Mouse (Mus musculus): ENCODE measurements around the gene Mettl23. TPM values are rescaled to one million over a fixed set of nuclear protein-coding genes. Genes with fewer than 3 reads are reported as not detected.

The Mettl23 gene
- total and polyA plus RNA-seq, 3 experiments, result 35.8 to 49.1 (median 45.4) TPM

DNA sequence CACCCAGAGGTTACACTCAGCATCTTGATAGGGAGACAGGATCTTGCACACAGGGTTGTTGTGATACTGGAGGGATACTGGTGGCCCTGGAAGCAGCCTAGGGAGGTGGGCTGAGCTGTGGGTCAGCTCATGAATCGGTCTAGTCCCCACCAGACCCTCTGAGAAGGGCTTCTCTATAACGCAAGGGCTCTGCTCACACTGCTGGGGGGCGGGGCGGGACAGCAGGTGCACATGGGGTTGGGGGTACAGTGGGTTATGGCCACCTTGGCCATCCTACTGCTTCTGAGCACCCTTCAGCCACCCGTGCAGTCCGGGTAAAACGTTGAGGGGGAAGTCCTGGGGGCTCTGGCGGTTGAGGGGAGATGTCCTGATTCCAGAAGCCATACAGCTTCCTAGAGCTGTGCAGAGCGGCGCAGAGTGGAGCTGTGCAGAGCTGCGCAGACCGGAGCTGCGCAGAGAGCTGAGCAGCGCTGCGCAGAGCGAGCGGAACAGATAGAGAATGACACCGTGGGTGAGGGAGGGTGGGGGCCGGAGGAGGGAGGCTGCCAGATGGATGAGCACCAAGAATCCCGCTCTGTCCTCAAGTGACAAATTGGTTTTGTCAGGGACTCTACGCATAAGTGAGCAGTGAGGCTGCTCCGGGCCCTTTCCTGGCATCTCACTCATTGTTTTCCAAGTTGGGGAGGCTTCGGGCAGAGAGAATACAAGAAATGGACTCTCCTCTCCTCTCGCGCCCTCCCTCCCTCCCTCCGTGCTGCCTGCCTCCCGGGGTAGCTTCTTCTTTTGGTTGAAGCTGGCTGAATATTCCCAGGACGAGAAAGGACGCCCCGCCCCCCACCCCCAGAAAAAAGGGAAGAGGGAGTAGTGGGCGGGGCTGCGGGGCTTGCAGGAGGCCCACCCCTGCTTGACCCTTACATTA, 31.8 kb upstream of the Mettl23 start:
- Histone ChIP-seq H3K4me1 (ENCODE audit: insufficient read depth, low read depth, low read length) (peaks cover 40% of the 10 kb centered on the region), H3K9me3 (replicated peaks) (no peaks in the 10 kb centered on the region), H3K27me3 (ENCODE audit: insufficient read depth, low read length) (peaks cover 68% of the 10 kb centered on the region), H3K4me3 (ENCODE audit: low read depth, low read length) (no peak overlapping the region), H3K36me3 (replicated peaks) (no peaks in the 10 kb centered on the region)
- DNase-seq (ENCODE audit: low spot score) (no peak), ATAC-seq (ENCODE audit: extremely low read depth, insufficient number of reproducible peaks, low FRiP score, poor library complexity, severe bottlenecking) (no peak)
- no peak for TF ChIP-seq POLR2AphosphoS5 (IDR thresholded peaks at IDR 0.05; ENCODE audit: insufficient replicate concordance, low read depth, low read length)
- no peak for TF ChIP-seq GATA2 (IDR thresholded peaks at IDR 0.05; ENCODE audit: borderline replicate concordance, low read depth, low read length)
- TF ChIP-seq TAL1 (conservative IDR thresholded peaks at IDR 0.05; ENCODE audit: low read depth, low read length), result no peak
- TF ChIP-seq GATA1 (IDR thresholded peaks at IDR 0.05; ENCODE audit: borderline replicate concordance, low read length), result no peak
- TF ChIP-seq CTCF (IDR thresholded peaks at IDR 0.05; ENCODE audit: low read depth, low read length), result no peak

DNA sequence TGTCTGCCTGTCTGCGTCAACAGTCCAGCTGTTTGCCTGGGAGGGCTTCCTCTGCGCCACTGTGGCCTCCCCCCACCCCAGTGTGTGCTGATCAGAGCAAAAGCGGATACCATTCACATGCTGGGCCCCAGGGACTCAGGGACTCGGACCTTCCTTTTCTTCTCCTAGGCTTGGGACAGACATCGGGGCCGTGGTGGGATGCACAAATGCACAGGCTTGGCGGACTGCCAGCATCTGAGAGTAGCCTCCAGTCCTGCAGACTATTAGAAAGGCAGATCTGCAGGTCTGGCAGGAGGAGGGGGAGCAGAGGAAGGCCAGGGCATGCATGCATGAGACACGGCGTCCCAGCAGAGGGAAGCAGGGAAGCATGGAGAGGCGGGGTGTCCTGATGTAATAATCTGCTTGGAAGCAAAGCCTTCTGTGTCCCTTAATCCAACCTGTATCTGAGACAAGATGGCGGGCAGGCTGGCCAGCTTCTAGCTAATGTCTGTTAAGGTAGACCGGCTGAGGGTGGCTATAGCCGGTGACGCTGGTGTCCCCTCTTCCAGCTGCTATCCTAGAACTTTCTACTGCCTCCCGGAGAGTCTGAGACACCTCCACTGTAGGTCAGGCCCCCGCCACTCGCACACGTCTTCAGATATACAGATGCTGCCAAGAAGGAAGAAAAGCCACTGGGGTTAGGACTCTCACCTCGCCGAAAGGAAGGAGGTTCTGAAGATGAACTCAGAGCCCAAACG, 30.1 kb upstream of the Mettl23 start:
- ATAC-seq (ENCODE audit: extremely low read depth, insufficient number of reproducible peaks, low FRiP score, poor library complexity, severe bottlenecking) (no peak), DNase-seq (ENCODE audit: low spot score) (no peak)
- Histone ChIP-seq H3K27me3 (ENCODE audit: insufficient read depth, low read length) (peaks cover 77% of the 10 kb centered on the region), H3K36me3 (replicated peaks) (no peaks in the 10 kb centered on the region), H3K9me3 (replicated peaks) (no peaks in the 10 kb centered on the region), H3K4me1 (ENCODE audit: insufficient read depth, low read depth, low read length) (peaks cover 27% of the 10 kb centered on the region), H3K4me3 (ENCODE audit: low read depth, low read length) (no peak overlapping the region)
- TF ChIP-seq GATA1 (IDR thresholded peaks at IDR 0.05; ENCODE audit: borderline replicate concordance, low read length) (no peak), TAL1 (conservative IDR thresholded peaks at IDR 0.05; ENCODE audit: low read depth, low read length) (no peak), CTCF (IDR thresholded peaks at IDR 0.05; ENCODE audit: low read depth, low read length) (no peak), POLR2AphosphoS5 (IDR thresholded peaks at IDR 0.05; ENCODE audit: insufficient replicate concordance, low read depth, low read length) (no peak), GATA2 (IDR thresholded peaks at IDR 0.05; ENCODE audit: borderline replicate concordance, low read depth, low read length) (no peak)

DNA sequence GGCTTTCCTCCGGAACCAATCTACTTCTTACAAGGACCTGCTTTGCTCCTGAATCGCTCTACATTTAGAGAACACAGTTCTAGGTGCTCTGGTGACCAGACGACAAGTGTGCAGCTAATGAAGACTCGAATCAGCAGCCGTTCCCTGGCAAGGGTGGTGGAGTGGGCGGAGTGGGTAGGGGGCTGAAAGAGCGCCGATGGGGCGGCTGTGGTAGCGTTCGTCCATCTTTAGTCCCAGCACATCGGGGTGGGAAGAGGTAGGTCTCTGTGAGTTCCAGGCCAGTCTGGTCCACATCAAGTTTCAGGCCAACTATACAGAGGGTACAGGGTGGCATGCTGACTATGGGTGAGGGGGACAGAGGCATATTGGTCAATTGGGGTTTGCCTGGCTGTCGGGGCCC, 29.5 kb upstream of the Mettl23 start:
- TF ChIP-seq GATA1 (IDR thresholded peaks at IDR 0.05; ENCODE audit: borderline replicate concordance, low read length) (no peak), GATA2 (IDR thresholded peaks at IDR 0.05; ENCODE audit: borderline replicate concordance, low read depth, low read length) (no peak), TAL1 (conservative IDR thresholded peaks at IDR 0.05; ENCODE audit: low read depth, low read length) (no peak), CTCF (IDR thresholded peaks at IDR 0.05; ENCODE audit: low read depth, low read length) (no peak), POLR2AphosphoS5 (IDR thresholded peaks at IDR 0.05; ENCODE audit: insufficient replicate concordance, low read depth, low read length) (no peak)
- DNase-seq (ENCODE audit: low spot score) (no peak), ATAC-seq (ENCODE audit: extremely low read depth, insufficient number of reproducible peaks, low FRiP score, poor library complexity, severe bottlenecking) (no peak)
- Histone ChIP-seq H3K27me3 (ENCODE audit: insufficient read depth, low read length) (peaks cover 81% of the 10 kb centered on the region), H3K9me3 (replicated peaks) (no peaks in the 10 kb centered on the region), H3K36me3 (replicated peaks) (no peaks in the 10 kb centered on the region), H3K4me1 (ENCODE audit: insufficient read depth, low read depth, low read length) (peaks cover 21% of the 10 kb centered on the region), H3K4me3 (ENCODE audit: low read depth, low read length) (no peak overlapping the region)

DNA sequence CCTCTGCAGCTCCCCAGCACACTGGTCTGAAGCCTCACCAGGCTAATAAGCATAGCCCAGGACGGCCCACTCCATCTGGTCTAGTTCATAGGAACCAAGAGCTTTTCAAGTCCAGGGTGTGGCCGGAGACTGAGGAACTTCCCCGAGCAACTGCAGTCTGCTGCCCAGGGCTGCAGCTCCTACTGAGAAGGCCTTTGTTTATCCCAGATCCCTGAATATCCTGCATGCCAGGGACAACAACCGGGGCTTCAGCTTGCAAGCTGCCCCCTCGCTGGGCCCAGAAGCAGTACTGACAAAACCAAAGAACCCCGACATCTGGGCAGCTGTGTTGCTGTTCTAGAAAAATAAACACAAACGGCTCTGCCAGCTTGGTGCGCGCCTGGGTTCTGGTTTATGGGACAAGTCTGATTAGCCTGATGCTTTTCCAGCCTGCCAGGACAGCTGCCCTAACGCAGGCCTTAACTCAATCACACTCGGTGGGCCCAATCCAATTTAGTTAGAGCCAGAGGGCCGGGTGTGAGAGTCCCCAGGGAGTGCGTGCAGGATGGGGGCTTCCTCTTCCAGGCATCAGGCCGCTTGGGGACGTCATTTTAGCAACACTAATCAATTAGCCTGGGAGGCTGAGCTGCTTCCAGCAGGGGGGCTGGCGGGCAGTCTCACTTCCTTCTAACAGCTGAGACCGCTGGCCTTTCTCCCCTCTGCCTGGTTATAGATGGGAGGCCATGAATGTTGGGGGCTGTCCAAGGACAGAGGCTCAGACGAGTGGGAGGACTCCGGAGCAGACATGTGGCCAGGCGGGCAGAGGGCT, 28.8 kb upstream of the Mettl23 start:
- DNase-seq (ENCODE audit: low spot score) (no peak), ATAC-seq (ENCODE audit: extremely low read depth, insufficient number of reproducible peaks, low FRiP score, poor library complexity, severe bottlenecking) (no peak)
- no peak for TF ChIP-seq POLR2AphosphoS5 (IDR thresholded peaks at IDR 0.05; ENCODE audit: insufficient replicate concordance, low read depth, low read length)
- no peak for TF ChIP-seq GATA2 (IDR thresholded peaks at IDR 0.05; ENCODE audit: borderline replicate concordance, low read depth, low read length)
- TF ChIP-seq GATA1 (IDR thresholded peaks at IDR 0.05; ENCODE audit: borderline replicate concordance, low read length), result no peak
- no peak for TF ChIP-seq CTCF (IDR thresholded peaks at IDR 0.05; ENCODE audit: low read depth, low read length)
- TF ChIP-seq TAL1 (conservative IDR thresholded peaks at IDR 0.05; ENCODE audit: low read depth, low read length), result no peak

DNA sequence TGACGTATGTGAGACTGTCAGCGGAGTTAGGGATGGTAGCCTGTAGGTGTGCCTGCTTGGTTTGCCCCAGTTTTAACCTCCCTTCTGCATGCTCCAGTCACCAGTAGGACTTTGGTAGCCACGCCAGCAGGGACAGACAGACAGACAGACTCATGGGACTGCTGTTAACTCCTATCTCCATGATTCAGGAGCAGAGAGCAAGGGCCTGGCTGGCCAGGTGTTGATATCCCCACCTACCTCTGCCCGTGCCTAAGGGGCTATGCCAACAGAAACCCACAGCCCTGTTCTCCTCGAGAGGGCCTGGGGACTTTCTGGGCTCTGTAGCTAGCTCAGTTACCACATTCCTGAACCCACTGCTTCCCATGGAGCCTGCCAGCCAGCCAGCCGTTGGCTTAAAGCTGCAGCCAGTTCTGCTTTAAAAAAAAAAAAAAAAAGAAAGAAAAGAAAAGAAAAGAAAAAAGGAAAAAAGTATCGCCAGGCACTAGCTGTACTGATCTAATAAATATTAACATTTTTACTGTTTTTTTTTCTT, 28.1 kb upstream of the Mettl23 start:
- H3K4me1 ChIP-seq (ENCODE audit: insufficient read depth, low read depth, low read length), result peaks cover 16% of the 10 kb centered on the region
- H3K4me3 ChIP-seq (ENCODE audit: low read depth, low read length), result no peak overlapping the region
- peaks cover 81% of the 10 kb centered on the region for H3K27me3 ChIP-seq (ENCODE audit: insufficient read depth, low read length)
- DNase-seq (ENCODE audit: low spot score) (no peak), ATAC-seq (ENCODE audit: extremely low read depth, insufficient number of reproducible peaks, low FRiP score, poor library complexity, severe bottlenecking) (no peak)
- TF ChIP-seq GATA1 (IDR thresholded peaks at IDR 0.05; ENCODE audit: borderline replicate concordance, low read length), result no peak
- no peak for TF ChIP-seq TAL1 (conservative IDR thresholded peaks at IDR 0.05; ENCODE audit: low read depth, low read length)
- no peak for TF ChIP-seq CTCF (IDR thresholded peaks at IDR 0.05; ENCODE audit: low read depth, low read length)
- no peak for TF ChIP-seq POLR2AphosphoS5 (IDR thresholded peaks at IDR 0.05; ENCODE audit: insufficient replicate concordance, low read depth, low read length)
- TF ChIP-seq GATA2 (IDR thresholded peaks at IDR 0.05; ENCODE audit: borderline replicate concordance, low read depth, low read length), result no peak
- no peaks in the 10 kb centered on the region for H3K36me3 ChIP-seq (replicated peaks)
- no peaks in the 10 kb centered on the region for H3K9me3 ChIP-seq (replicated peaks)

More for the DNA sequence above, 28.8 kb upstream of the Mettl23 start:
- H3K9me3 ChIP-seq (replicated peaks), result no peaks in the 10 kb centered on the region
- H3K36me3 ChIP-seq (replicated peaks), result no peaks in the 10 kb centered on the region
- peaks cover 20% of the 10 kb centered on the region for H3K4me1 ChIP-seq (ENCODE audit: insufficient read depth, low read depth, low read length)
- H3K4me3 ChIP-seq (ENCODE audit: low read depth, low read length), result no peak overlapping the region
- peaks cover 81% of the 10 kb centered on the region for H3K27me3 ChIP-seq (ENCODE audit: insufficient read depth, low read length)

Data from G1E (cell line).